Mouse (Mus musculus) liver, adult 2 months (tissue): ENCODE data around the gene Atl3.

ENCODE experiments used
- CTCF ChIP-seq: fragments of 200-500 bp; IDR thresholded peaks from 2 replicates; pipeline ENCODE4 v1.5.1; 2011; ENCODE audit warnings: low read depth, low read length, control low read depth
- POLR2A ChIP-seq: fragments of 200-500 bp; IDR thresholded peaks from 2 replicates; pipeline ENCODE4 v1.6.1; 2011; ENCODE audit warnings: low read length, control low read depth; ENCODE audit not compliant: insufficient read depth; ENCODE audit errors: extremely low read depth

- TF ChIP-seq CTCF: no peak
- TF ChIP-seq POLR2A: no peak
Observed at GRCm38 (mm10) chr19:7522856-7523255, 29.0 kb downstream of the Atl3 start.
